Mouse (Mus musculus) inflammation-experienced regulatory T-cells, adult 6 months (primary cell): ENCODE results near the gene Gm21708. TPM values are rescaled to one million over a fixed set of nuclear protein-coding genes. Genes with fewer than 3 reads are reported as not detected.
"Not testable (repeated sequence)": the region's sequence is repeated elsewhere in the genome, so short reads cannot be mapped to it uniquely, and the experiment has no call there.

Experiments
- ATAC-seq: one replicate; pipeline ENCODE4 v1.8.0; 2017
- polyA plus RNA-seq, 3 experiments: library from polyadenylated mRNA; unstranded; fragments of 100-300 nt; shearing (Covaris generic); gene quantifications; one replicate each; pipeline ENCODE4 v1.2.1; 2017

Gm21708 gene
- polyA plus RNA-seq = not detected

DNA sequence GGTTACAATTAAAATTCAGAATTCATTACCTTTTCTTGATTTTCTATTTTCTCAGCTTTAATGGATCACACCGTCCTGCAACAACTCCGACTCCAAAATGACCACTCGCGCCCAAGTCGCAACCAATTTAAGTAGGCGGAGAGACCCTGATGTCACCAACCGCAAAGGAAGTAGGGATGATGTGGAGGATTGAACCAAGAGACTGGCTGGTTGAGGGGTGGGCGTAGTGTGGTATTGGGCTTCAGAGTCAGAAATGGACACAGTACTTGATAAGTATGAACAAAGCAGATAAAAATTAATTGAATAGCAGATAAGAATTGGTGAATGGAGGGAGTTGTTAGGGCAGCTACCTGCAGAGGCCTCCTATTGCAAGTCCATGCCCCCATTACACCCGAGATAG, at the start of gene Gm21708, which contains the start of gene Gm21704:
Gm21708 (minus strand) TSS at position 101 of the 400 bp plus-strand sequence.
Gm21704 (minus strand) TSS at position 101 of the 400 bp plus-strand sequence.
- ATAC-seq = not testable (repeated sequence)

Other genes starting within 250 kb of the Gm21708 start
- not detected for gene Gm21677, start 103.7 kb downstream of the Gm21708 start, polyA plus RNA-seq
- not detected for gene Gm21693, start 64.8 kb downstream of the Gm21708 start, polyA plus RNA-seq
- not detected for gene Gm21704, start within 50 bp of the Gm21708 start, polyA plus RNA-seq